Mouse (Mus musculus): Measurements from ENCODE around the gene Ppfia1.

Gene Ppfia1

DNA sequence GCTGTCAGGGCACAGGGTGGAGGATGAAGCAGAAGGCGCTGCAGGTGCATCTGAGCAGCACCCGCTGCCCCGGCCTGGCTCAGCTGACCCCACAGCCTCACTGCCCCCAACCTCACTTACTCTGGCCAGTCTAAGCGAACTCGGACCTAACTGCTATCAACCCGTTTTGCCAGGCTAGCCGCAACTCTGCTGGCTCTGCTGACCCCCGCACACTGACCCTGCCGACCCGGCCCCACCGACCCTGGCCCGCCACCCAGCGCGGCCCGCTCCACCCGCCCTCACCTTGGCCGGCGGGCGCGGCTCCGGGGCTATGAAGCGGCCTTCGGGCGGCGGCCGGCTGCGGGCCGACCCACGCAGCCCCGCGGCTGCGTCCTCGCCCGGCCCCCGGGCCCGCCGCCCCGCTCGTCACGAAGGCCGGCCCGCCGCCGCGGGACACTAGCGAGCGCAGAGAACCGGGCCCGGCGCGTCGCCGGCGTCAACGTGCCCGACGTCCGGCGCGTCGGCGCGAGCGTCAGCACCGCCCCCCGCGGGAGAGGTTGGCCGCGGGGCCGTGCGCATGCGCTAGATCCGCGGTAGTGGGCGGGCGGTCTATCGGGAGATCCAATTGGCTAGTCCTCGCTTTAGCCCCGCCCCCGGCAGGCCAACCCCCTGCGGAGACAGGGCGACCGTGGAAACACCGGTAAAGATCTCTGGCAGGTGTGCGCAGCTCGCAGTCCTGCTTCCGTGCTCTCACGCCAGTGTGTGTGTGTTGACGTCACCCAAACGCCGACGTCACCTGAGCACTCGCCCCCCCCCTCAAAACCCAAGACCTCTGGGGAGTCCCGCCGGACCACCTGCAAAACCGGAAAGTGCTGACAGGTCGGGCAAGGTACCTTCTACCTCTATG is at the start of gene Ppfia1:
Ppfia1 (minus strand) TSS at position 493 of the 886 bp plus-strand sequence.
- peak; percentile 97 for DNase-seq (ENCODE audit: low read depth, low spot score)

DNA sequence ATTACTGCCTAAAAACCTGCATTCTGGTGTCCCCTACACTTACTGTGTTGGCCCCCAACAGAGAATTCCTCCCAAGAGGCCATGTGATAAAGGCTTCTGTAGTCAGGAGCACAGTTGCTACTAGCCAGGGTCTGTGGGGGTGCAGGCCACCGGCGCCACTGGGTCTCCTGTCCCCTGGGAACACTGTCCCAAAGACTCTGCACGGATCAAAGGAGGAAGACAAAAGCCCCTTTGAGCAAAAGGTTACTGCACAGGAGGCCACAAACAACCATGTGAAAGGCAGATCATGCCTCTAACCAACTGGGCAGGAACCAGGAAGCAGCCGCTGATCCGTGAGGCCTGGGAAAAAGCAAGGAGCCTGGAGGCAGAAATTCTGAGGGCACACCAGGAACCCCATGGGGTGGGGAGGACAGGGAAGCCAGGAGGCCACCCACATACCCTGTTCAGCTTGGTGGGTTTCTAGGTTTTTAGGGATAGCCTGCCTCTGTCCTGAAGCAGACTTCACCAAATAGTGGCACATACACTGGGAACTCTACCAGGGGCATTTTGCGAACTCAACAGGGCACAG is 46.9 kb upstream of the Ppfia1 start:
- DNase-seq (ENCODE audit: low read depth, low spot score), result peak; percentile 22

DNA sequence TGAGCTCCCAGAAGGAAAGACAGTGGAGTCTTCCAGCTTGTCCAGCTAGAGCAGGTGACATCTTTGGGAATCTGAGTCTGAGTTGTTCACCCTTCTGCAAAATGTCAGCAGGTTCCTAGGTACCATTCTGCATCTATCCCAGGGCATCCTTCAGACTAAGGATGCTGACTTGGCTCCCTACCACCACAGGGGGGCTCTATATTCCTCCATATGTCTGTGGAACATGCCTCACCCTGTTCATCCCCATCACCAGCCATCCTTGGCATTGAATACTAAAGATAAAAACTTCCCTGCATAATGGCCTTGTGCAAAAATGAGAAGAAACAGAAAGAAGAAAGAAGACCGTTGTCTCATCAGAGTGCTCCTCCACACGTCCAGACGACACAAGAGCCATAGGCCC is 36.0 kb upstream of the Ppfia1 start:
- no peak for DNase-seq (ENCODE audit: low read depth, low spot score)

GRCm38 (mm10) chr7:144587291-144587690 is 33.8 kb upstream of the Ppfia1 start:
- DNase-seq (ENCODE audit: low read depth, low spot score), result peak; percentile 39

- peak; percentile 78 for DNase-seq (ENCODE audit: low read depth, low spot score)
Observed at GRCm38 (mm10) chr7:144585648-144586047, 32.1 kb upstream of the Ppfia1 start.

GRCm38 (mm10) chr7:144583619-144584018 is 30.1 kb upstream of the Ppfia1 start:
- peak; percentile 66 for DNase-seq (ENCODE audit: low read depth, low spot score)

- DNase-seq (ENCODE audit: low read depth, low spot score), result peak; percentile 95
Observed at GRCm38 (mm10) chr7:144582284-144582980, 28.9 kb upstream of the Ppfia1 start, which contains the start of gene Fadd. Gene Fadd, minus strand, starts transcription at chr7:144582463.

- peak; percentile 83 for DNase-seq (ENCODE audit: low read depth, low spot score)
Observed at GRCm38 (mm10) chr7:144581559-144582283, 28.2 kb upstream of the Ppfia1 start.

DNA sequence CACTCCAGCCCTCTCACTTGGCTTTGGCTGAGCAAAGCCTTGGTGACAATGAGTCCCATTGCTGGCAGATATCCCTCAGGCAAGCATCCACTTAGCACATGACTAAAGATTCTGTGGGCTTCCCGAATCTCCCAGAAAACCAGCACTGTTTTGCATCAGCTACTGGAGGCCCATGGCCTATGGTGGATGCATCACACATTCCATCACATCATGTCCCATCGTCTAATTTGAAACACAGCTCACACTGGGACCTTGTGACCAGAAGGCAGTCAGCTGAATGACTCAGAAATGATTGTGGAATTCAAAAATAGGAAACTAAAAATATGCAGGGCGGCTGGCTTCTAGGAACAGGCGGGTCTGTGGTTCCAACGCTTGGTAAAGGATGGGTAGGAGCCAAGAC is 24.3 kb upstream of the Ppfia1 start:
- DNase-seq (ENCODE audit: low read depth, low spot score), result no peak

- no peak for DNase-seq (ENCODE audit: low read depth, low spot score)
Observed at GRCm38 (mm10) chr7:144572234-144572633, 18.7 kb upstream of the Ppfia1 start.

- no peak for DNase-seq (ENCODE audit: low read depth, low spot score)
Observed at GRCm38 (mm10) chr7:144571598-144571997, 18.1 kb upstream of the Ppfia1 start.

DNA sequence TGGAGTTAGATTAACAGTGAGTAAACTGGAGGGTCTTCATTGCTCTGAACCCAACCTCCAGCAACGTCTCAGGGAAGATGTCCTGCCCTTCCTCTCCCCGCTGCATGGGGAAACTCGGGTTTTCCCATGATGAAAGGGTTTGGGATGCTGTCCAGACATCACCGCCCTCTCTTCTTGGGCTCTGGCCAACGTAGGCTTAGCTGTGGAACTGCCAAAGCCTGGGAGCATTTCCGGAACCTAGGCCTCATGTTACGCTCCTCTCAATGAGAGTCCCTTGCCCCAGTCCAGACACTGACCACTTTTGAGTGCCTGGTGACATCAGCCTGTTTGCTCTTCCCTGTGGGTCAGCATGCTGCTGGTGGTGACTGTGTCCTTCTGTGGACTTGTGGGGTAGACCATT is 15.9 kb upstream of the Ppfia1 start:
- DNase-seq (ENCODE audit: low read depth, low spot score), result no peak

GRCm38 (mm10) chr7:144568091-144568490 is 14.6 kb upstream of the Ppfia1 start:
- no peak for DNase-seq (ENCODE audit: low read depth, low spot score)

GRCm38 (mm10) chr7:144566921-144567682 is 13.6 kb upstream of the Ppfia1 start:
- no peak for DNase-seq (ENCODE audit: low read depth, low spot score)

- no peak for DNase-seq (ENCODE audit: low read depth, low spot score)
Observed at GRCm38 (mm10) chr7:144563456-144564155, 10.1 kb upstream of the Ppfia1 start.

GRCm38 (mm10) chr7:144562016-144562415 is 8.5 kb upstream of the Ppfia1 start:
- DNase-seq (ENCODE audit: low read depth, low spot score), result peak; percentile 56

- DNase-seq (ENCODE audit: low read depth, low spot score), result no peak
Observed at GRCm38 (mm10) chr7:144560594-144560993, 7.1 kb upstream of the Ppfia1 start.

DNA sequence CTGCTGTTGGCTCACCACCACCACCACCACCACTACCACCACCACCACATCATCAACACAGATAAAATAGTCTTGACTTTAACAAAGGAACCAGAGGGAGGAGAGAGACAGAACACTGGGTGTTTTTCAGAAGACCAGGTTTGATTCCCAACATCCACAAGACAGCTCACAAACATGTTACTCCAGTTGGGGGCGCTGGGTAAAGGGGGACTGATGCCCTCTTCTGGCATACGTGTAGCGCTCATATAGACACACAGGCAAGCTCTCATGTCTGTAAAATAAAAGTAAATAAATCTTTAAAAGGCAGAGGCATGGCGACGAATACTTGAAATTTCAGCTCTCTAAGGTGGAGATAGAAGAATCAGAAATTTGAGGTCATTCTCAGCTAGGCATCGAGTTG is 5.0 kb upstream of the Ppfia1 start:
- no peak for DNase-seq (ENCODE audit: low read depth, low spot score)

DNA sequence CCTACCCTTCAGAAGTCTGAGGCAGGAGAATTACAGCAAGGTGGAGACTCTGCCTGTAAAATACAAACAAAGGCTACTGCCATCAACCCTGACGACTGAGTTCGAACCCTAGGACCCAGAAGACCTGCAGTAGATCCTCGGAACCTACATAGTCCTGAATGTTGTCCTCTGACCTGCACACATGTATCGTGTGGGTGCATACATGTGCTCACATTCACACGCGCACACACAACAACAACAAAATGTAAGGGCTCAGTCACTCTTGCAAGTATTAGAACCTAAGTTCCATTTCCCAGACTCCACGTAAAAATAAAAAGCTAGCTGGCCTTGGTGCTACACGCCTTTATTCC is 569 bp upstream of the Ppfia1 start:
- DNase-seq (ENCODE audit: low read depth, low spot score), result no peak

GRCm38 (mm10) chr7:144552274-144552673 is 1.3 kb downstream of the Ppfia1 start:
- no peak for DNase-seq (ENCODE audit: low read depth, low spot score)

Data from mesoderm, embryonic 11.5 days (tissue).